Mouse (Mus musculus) macrophage (primary cell): ENCODE measurements around the gene Zfp932. TPM values are rescaled to one million over a fixed set of nuclear protein-coding genes. Genes with fewer than 3 reads are reported as not detected.
"Not testable (repeated sequence)": the region's sequence is repeated elsewhere in the genome, so short reads cannot be mapped to it uniquely, and the experiment has no call there.

Experiments used
- H3K27ac ChIP-seq: fragments of 350-480 bp; formaldehyde crosslinking; 2 replicates; pipeline ENCODE4 v1.9.0; 2021
- H3K36me3 ChIP-seq: fragments of 350-480 bp; formaldehyde crosslinking; 2 replicates; pipeline ENCODE4 v1.9.0; 2021; ENCODE audit errors: inconsistent target
- H3K4me3 ChIP-seq: fragments of 350-480 bp; formaldehyde crosslinking; 2 replicates; pipeline ENCODE4 v1.9.0; 2021; ENCODE audit errors: inconsistent target
- H3K79me2 ChIP-seq: fragments of 350-480 bp; formaldehyde crosslinking; 2 replicates; pipeline ENCODE4 v1.9.0; 2021; ENCODE audit errors: inconsistent target
- whole genome bisulfite sequencing: methylation state at CpG from one replicate; pipeline ENCODE4 v1.1.7; 2026; ENCODE audit warnings: inconsistent platforms; ENCODE audit not compliant: missing documents; 5-methylcytosine and 5-hydroxymethylcytosine counted together
- polyA plus RNA-seq: library from polyadenylated mRNA; stranded (reverse); fragments of 250-400 nt; gene quantifications from 3 replicates; pipeline ENCODE4 v1.2.4, GENCODE M21; 2018; ENCODE audit warnings: inconsistent platforms
- total RNA-seq, 78 experiments: library from RNA; depleted of rRNA; stranded (reverse); fragments of 250-400 nt; gene quantifications; 1 replicate in 9 of 78; 2 replicates in 24 of 78; 3 replicates in 43 of 78; 4 replicates in 2 of 78; pipeline ENCODE4 v1.2.4; 2018; ENCODE audit warnings: inconsistent platforms in 56 of 78

Zfp932 gene
- total RNA-seq (2018; cell fraction: chromatin; rRNA removed) = 100 to 1,000 TPM in 3 of 26 experiments, 10 to 100 TPM in 23; 27.0 to 110 (median 63.6) TPM
- 10 to 100 TPM in 19 of 26 experiments, 1 to 10 TPM in 7; 5.8 to 17.7 (median 12.1) TPM for total RNA-seq (2018; cell fraction: cytosol; rRNA removed)
- total RNA-seq (2018; cell fraction: nucleus; rRNA removed) = 100 to 1,000 TPM in 1 of 26 experiments, 10 to 100 TPM in 25; 20.7 to 119 (median 45.7) TPM
- 14.3 to 15.9 TPM (median 15.7 TPM) in 3 replicates for polyA plus RNA-seq

DNA sequence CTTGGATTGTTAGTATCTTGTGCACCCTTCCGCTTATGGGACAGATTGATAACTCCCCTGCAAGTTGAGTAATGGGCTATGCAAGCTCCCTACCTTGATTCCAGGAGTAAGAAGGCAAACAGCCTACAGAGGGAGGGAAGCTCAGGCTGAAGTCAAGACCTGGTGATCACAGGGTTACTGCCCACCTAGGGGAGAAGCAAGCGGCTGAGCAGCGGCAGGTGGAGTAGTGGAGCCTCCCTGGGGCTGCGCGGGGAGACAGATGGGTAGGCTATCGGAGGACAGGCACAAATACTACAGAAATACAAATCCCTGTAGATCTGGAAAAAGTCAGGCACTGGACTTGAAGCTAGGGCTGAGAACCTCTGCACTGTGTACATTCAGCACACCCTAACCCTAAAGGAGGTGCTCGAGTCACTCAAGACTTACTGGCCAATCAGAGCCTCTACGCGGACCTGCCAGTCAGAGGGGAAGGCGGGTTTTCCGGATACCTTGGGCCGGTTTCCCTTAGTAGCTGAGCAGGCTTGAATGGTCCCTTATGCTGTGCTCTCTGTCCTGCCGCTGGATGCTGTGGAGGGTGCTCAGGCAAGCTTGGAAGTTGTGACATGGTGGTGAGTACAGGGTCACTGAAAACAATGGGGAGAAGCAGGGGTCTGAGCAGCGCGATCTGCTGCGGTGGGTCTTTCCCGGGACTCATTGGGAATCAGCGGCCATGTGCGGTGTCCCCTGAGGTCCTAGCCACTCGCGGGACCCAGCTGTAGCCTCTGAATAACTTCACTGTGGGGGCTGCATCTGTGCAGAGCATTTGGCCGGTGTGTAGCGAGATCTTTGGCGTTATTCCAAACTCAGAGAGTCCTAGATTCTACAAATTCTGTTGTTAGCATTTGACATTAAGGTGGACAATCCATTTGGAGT lies at the start of gene Zfp932:
Gene Zfp932, plus strand, starts transcription at position 496 of the 912 bp plus-strand sequence.
- H3K4me3 ChIP-seq = peak within 1 kb of the TSS; percentile 67
- peaks cover 27% of the 10 kb centered on the region for H3K79me2 ChIP-seq
- 4% methylated on average over 22 of the region's 24 CpGs for WGBS
- H3K36me3 ChIP-seq = not testable (repeated sequence)
- H3K27ac ChIP-seq = 0 out of 2 replicates have a peak within 1 kb of the TSS, but pooled peaks have one; percentile 10

DNA sequence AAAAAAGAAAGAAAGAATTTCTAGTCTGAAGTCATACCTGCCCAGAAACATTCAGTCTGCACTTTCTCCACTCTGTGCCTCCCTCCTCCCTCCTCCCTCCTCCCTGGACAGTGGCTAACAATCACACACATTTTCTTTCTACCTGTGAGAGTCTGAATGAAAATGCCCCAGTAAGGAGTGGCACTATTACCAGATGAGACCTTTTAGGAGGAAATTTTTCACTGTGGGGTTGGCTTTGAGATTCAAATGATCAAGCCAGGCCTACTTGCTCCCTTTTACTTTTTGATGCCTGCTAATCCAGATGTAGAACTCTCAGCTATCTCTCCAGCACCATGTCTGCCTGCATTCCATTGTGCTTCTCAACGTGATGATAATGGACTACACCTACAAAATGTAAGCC lies 46.0 kb upstream of the Zfp932 start:
- no peak overlapping the region for H3K4me3 ChIP-seq
- H3K27ac ChIP-seq = no peak overlapping the region
- 33% methylated on average over 1 of the region's 1 CpGs for WGBS
- no peaks in the 10 kb centered on the region for H3K36me3 ChIP-seq
- H3K79me2 ChIP-seq = no peaks in the 10 kb centered on the region

DNA sequence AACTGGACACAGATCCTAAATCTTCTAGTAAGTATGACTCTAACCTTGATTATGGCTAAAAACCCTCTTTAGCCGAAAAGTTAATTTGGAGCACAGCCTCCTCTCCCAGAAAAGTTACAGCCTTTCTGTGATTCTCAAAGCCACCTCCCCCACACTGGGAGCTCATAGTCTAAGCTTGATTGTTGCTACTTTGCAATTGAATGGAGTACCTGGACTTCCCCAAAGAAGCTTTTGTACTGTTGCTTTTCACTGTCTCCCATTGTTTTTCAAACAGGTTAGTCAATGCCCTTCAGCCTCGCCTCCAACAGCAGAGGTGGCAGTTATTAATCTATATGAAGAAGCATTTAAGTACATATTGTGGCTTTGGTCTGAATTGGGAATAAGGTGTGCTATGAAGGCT lies 15.6 kb upstream of the Zfp932 start:
- H3K4me3 ChIP-seq, H3K27ac ChIP-seq, H3K79me2 ChIP-seq, H3K36me3 ChIP-seq: not testable (repeated sequence)
- WGBS = 90% methylated on average over 2 of the region's 2 CpGs

DNA sequence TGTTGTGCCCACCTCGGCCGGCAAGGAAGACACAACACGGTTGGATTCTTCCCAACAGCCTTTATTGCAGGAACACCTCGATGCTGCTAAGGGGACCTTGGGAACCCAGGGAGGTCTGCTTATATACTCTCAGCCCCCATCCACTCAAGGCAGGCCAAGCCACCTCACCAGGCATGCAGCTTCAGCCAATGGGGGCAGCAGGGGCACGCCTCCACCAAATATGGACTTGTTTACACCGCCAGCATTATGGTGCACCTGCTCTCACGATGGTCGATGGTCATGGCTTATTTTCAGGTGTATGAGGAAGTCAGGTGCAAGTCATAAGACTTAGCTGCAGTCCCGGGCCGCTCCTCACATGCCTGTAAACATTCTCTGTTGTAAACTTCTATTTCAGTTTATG lies 860 bp upstream of the Zfp932 start:
- H3K79me2 ChIP-seq = peaks cover 27% of the 10 kb centered on the region
- H3K36me3 ChIP-seq, H3K27ac ChIP-seq, H3K4me3 ChIP-seq: not testable (repeated sequence)
- 82% methylated on average over 8 of the region's 10 CpGs for WGBS

DNA sequence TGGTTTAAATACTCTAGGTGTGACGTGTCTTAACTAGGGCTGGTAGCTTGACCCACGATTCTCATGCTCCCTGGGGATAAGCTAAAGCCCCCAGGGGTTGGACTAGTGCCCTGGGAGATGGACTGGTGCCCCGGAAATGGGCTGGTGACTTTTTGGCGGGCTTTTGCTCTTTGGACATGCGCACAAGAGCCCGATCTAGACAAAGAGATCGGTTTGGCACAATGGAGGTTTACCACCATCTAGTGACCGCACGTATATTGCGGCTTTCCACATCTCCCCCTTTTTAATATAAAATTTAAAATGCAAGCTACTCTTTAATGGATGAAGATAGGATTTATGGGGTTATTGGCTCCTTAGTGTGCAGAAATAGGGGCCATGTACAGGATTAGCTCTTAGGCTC lies 19.5 kb downstream of the Zfp932 start:
- H3K27ac ChIP-seq, H3K79me2 ChIP-seq, H3K4me3 ChIP-seq, H3K36me3 ChIP-seq: not testable (repeated sequence)
- WGBS = 86% methylated on average over 10 of the region's 10 CpGs

DNA sequence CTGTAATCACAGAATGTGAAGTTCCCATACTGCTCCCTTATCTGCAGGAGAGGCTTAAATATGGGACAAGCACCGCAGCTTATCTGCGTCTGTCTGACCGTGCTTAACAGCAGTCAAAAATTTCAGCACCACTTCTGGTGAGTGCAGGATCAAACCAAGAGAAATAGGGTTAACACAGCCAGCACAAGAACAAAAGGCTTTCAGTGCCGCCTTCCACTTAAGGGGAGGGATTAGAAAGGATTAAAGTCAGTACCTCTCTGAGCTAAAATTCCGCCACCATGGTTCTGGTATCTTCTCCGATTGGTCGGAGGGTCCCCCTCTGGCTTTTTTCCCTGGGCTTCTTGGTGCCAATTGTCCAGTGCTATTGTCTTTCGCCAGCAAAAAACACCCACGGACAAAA lies 27.0 kb downstream of the Zfp932 start:
- no peak overlapping the region for H3K4me3 ChIP-seq
- 69% methylated on average over 9 of the region's 9 CpGs for WGBS
- no peak overlapping the region for H3K27ac ChIP-seq
- H3K36me3 ChIP-seq = no peaks in the 10 kb centered on the region
- H3K79me2 ChIP-seq = no peaks in the 10 kb centered on the region

DNA sequence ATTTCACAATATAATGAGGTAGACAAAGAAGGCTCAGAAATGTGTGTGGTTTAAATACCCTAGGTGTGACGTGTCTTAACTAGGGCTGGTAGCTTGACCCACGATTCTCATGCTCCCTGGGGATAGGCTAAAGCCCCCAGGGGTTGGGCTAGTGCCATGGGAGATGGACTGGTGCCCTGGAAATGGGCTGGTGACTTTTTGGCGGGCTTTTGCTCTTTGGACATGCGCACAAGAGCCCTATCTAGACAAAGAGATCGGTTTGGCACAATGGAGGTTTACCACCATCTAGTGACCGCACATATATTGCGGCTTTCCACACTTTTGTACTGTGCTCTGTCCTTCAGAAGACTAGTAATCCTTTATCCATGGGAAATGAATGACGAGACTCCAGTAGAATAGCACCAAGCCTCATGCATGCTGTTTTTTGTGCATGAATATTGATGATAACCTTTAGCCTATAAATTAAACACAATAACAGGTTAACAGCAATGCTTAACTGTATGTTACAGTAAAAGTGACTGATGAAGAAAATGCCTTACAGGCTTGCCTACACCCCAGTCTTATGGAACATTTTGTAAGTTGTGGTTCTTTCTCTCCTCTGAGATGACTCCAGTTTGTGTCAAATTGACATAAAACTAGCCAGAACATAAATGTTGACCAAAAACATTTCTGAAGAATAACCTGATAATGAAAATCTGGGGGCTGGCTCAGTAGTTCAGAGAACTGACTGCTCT lies 27.5 kb downstream of the Zfp932 start:
- not testable (repeated sequence) for H3K4me3 ChIP-seq, H3K27ac ChIP-seq, H3K36me3 ChIP-seq, H3K79me2 ChIP-seq
- WGBS = 52% methylated on average over 8 of the region's 8 CpGs

DNA sequence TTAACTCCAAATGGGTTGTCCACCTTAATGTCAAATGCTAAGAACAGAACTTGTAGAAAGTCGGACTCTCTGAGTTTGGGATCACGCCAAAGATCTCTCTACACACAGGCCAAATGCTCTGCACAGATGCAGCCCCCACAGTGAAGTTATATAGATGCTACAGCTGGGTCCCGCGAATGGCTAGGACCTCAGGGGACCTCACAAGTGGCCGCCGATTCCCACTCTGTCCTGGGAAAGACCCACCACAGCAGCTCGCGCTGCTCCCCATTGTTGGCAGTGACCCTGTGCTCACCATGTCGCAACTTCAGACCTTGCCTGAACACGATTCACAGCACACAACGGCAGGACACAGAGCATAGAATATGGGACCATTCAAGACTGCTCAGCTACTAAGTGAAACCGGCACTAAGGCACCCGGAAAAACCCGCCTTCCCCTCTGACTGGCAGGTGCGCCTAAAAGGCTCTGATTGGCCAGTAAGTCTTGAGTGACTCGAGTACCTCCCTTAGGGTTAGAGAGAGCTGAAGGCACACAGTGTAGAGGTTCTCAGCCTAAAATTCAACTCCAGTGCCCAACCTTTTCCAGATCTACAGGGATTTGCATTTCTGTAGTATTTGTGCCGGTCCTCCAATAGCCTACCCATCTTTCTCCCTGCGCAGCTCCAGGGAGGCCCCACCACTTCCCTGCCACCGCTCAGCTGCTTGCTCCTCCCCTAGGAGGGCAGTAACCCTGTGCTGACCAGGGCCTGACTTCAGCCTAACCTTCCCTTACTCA lies 61.5 kb downstream of the Zfp932 start:
- WGBS = 3% methylated on average over 19 of the region's 19 CpGs
- Histone ChIP-seq H3K4me3 (peak overlapping the region; percentile 74), H3K36me3 (no peaks in the 10 kb centered on the region), H3K27ac (peak overlapping the region; percentile 73), H3K79me2 (no peaks in the 10 kb centered on the region; the same call in 1 of the 2 replicates)

Other genes with a start within 250 kb of the Zfp932 start
- gene 4930522L14Rik, start 244.6 kb upstream of the Zfp932 start, polyA plus RNA-seq = 7.0 to 11.8 TPM (median 10.0 TPM) in 3 replicates
- gene Gm15446, start 73.1 kb upstream of the Zfp932 start, polyA plus RNA-seq = 5.5 to 6.7 TPM (median 6.1 TPM) in 3 replicates
- gene Gm17655, start 76.0 kb downstream of the Zfp932 start, polyA plus RNA-seq = 3.1 to 5.1 TPM (median 3.1 TPM) in 3 replicates
- 0.06 to 0.51 TPM (median 0.10 TPM) in 3 replicates for gene Gm35315, start 97.9 kb downstream of the Zfp932 start, polyA plus RNA-seq
- 0.06 to 0.07 TPM in 2 of 3 replicates, not detected in the other for gene Plcxd1, start 103.4 kb downstream of the Zfp932 start, polyA plus RNA-seq
- 5.6 to 22.4 TPM (median 15.8 TPM) in 3 replicates for gene Gtpbp6, start 111.7 kb downstream of the Zfp932 start, polyA plus RNA-seq
- 2.0 to 5.7 TPM (median 2.3 TPM) in 3 replicates for gene Zfp605, start 113.6 kb downstream of the Zfp932 start, polyA plus RNA-seq
- 26.2 to 38.4 TPM (median 30.9 TPM) in 3 replicates for gene Chfr, start 139.3 kb downstream of the Zfp932 start, polyA plus RNA-seq
- 22.1 to 29.2 TPM (median 23.3 TPM) in 3 replicates for gene Golga3, start 180.2 kb downstream of the Zfp932 start, polyA plus RNA-seq
- 22.8 to 37.6 TPM (median 32.0 TPM) in 3 replicates for gene Ankle2, start 234.5 kb downstream of the Zfp932 start, polyA plus RNA-seq